Mouse (Mus musculus): ENCODE results near the gene Klrd1. TPM values are rescaled to one million over a fixed set of nuclear protein-coding genes. Genes with fewer than 3 reads are reported as not detected.
"Not testable (repeated sequence)": the region's sequence is repeated elsewhere in the genome, so short reads cannot be mapped to it uniquely, and the experiment has no call there.

Klrd1 gene
- total RNA-seq, 1 experiment from 2014 or later = 25.5 TPM

DNA sequence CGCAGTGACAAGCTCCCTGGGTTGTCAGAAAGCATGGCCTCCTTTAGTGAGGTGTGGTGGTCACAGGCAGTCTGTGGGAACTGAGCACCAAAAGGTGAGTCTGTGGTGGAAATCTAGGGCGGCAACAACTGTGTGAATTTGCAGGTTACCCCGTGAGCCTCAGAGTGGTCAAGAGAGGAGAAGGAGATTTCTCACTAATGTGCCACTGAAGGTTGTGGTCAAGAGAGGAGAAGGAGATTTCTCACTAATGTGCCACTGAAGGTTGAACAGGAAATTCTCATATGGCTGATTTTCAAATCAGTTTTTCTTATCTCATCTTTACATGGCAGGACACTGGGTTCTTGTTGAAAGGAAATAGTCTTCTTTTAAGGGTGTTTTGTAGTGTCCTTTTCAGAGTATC is 52.5 kb downstream of the Klrd1 start:
- ATAC-seq (ENCODE audit: extremely low read depth, insufficient number of reproducible peaks, low FRiP score, poor library complexity, severe bottlenecking) = not testable (repeated sequence)

Other genes with a start within 250 kb of the Klrd1 start
- gene Clec12a, start 249.1 kb upstream of the Klrd1 start, total RNA-seq (2017) = 59.1 and 63.0 TPM in 2 replicates
- 1.2 and 1.7 TPM in 2 replicates for gene Clec12b, start 205.9 kb upstream of the Klrd1 start, total RNA-seq (2017)
- 32.7 and 39.8 TPM in 2 replicates for gene Clec1b, start 194.5 kb upstream of the Klrd1 start, total RNA-seq (2017)
- gene Clec9a, start 182.9 kb upstream of the Klrd1 start, total RNA-seq (2017) = 4.3 and 5.4 TPM in 2 replicates
- 3.6 and 4.3 TPM in 2 replicates for gene Clec1a, start 139.8 kb upstream of the Klrd1 start, total RNA-seq (2017)
- 0.49 and 2.2 TPM in 2 replicates for gene Olr1, start 84.6 kb upstream of the Klrd1 start, total RNA-seq (2017)
- 1.5 TPM in 1 of 2 replicates, not detected in the other for gene Tmem52b, start 79.2 kb upstream of the Klrd1 start, total RNA-seq (2017)
- gene Gabarapl1, start 58.6 kb upstream of the Klrd1 start, total RNA-seq (2017) = 9.6 and 10.1 TPM in 2 replicates
- gene Klre1, start 13.9 kb upstream of the Klrd1 start, total RNA-seq (2017) = 3.6 and 3.7 TPM in 2 replicates
- 7.0 and 9.3 TPM in 2 replicates for gene Klrk1, start 32.1 kb downstream of the Klrd1 start, total RNA-seq (2017)
- gene Klrc3, start 51.6 kb downstream of the Klrd1 start, total RNA-seq (2017) = not detected in 2 replicates
- 2.1 and 3.3 TPM in 2 replicates for gene Klrc2, start 68.9 kb downstream of the Klrd1 start, total RNA-seq (2017)
- gene Klrc1, start 87.2 kb downstream of the Klrd1 start, total RNA-seq (2017) = 1.2 and 2.8 TPM in 2 replicates
- not detected in 2 replicates for gene Klri1, start 125.3 kb downstream of the Klrd1 start, total RNA-seq (2017)
- gene Klri2, start 148.7 kb downstream of the Klrd1 start, total RNA-seq (2017) = 1.2 and 1.6 TPM in 2 replicates
- not detected in 2 replicates for gene Gm156, start 192.5 kb downstream of the Klrd1 start, total RNA-seq (2017)